Mouse (Mus musculus) cerebellum, postnatal 14 days (tissue): Measurements from ENCODE around the gene Abi1.
"Not testable (repeated sequence)": the region's sequence is repeated elsewhere in the genome, so short reads cannot be mapped to it uniquely, and the experiment has no call there.

Source experiments
- DNase-seq, 2 experiments: peaks; one replicate each; pipeline ENCODE4 v3.0.0; 2021; ENCODE audit warnings: mixed read lengths in 2 of 2

Gene Abi1

DNA sequence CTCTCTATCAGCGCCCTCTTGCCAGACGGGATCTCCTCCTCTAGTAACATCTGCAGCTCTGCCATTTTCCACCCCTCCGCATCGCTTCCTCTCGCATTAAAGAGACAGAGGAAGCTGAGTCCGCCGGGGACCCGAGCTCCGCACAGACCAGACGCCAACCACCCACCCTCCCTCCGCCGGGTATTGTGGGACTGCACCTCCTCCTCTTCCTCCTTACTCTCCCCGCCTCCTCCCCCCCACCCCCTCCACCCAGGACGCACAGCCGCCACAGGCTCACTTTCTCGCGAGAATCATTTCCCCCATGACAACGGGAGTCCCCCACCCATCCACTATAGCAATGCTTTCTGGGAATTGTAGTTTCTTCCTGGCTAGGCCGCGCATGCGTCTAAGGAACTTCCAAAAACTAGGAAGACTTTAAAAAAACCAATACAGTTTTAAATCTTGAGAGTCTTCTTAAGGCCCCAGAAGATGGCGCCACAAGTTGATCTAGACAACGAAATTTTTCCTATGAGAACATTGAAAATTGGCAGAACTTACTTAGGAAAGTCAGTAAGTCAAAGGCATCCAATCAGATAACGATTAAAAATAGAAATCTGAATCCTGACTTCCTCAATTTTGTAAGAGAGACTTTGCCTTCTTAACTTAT, at the start of gene Abi1:
Gene Abi1 (minus strand): TSS at position 241 of the 646 bp plus-strand sequence.
- DNase-seq = peak; percentile 91

- DNase-seq = no peak
Observed at GRCm38 (mm10) chr2:23084540-23084939, 44.5 kb upstream of the Abi1 start.

GRCm38 (mm10) chr2:23078588-23078987, 38.5 kb upstream of the Abi1 start:
- no peak for DNase-seq

DNA sequence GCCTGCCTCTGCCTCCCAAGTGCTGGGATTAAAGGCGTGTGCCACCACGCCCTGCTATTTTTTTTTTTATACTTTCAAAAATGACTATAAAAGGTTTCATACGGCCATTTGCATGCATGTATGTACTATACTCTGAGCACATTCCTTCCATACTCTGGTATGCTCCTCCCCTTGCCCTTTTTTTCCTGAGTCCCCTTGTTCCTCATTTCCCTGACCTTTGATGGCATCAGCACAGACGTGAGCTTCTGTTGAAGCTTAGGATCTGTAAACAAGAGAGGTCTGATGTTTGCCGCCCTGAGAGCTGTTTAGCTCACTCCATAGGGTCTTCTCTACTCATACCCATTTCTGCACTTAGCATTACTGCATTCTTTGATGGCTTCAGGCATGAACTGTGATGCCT, 37.7 kb upstream of the Abi1 start:
- no peak for DNase-seq

DNA sequence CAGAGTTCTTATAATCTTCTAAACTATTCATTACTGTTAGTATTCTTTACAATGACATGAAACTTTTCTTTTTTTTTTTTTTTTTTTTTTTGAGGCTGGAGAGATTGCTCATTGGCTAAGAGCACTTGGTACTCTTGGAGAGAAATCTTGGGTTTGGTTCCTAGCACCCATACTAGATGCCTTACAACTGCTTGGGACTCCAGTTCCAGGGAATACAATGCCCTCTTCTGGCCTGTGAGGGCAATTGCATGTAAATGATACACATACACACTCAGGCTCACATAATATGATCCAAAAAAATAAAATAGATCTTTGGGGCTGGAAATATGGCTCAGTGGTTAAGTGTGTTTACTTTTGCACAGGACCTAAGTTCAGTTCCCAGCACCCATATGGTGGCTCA, 36.7 kb upstream of the Abi1 start:
- no peak for DNase-seq

- DNase-seq = no peak
Observed at GRCm38 (mm10) chr2:23075846-23076245, 35.8 kb upstream of the Abi1 start.

- no peak for DNase-seq
Observed at GRCm38 (mm10) chr2:23071406-23071805, 31.4 kb upstream of the Abi1 start.

GRCm38 (mm10) chr2:23070491-23070890, 30.4 kb upstream of the Abi1 start:
- DNase-seq = no peak

GRCm38 (mm10) chr2:23068894-23069744, 29.1 kb upstream of the Abi1 start:
- peak; percentile 96 to 97 for DNase-seq

GRCm38 (mm10) chr2:23068370-23068737, 28.3 kb upstream of the Abi1 start:
- DNase-seq = no peak

GRCm38 (mm10) chr2:23067552-23068369, 27.7 kb upstream of the Abi1 start, which contains the start of gene Acbd5:
Acbd5 (plus strand) TSS chr2:23068167.
- DNase-seq = peak; percentile 95 to 96

DNA sequence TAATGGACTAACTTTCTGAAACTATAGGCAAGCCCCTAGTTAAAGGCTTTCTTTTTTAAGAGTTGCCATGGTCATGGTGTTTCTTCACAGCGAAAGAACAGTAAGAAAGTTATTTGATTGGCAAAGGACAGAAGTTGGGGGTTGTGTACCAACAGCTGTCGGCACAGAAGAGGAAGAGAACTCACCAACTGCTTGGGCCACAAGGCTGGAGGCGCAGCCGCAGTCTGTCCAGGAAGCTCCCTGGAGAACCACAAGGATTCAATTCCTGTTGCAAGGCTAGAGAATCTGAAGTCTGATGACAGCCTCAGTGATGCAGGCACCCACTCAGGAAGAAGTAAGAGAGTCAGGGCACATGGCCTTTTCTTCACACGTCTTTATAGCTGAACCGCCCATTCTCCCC, 12.5 kb upstream of the Abi1 start:
- DNase-seq = no peak

DNA sequence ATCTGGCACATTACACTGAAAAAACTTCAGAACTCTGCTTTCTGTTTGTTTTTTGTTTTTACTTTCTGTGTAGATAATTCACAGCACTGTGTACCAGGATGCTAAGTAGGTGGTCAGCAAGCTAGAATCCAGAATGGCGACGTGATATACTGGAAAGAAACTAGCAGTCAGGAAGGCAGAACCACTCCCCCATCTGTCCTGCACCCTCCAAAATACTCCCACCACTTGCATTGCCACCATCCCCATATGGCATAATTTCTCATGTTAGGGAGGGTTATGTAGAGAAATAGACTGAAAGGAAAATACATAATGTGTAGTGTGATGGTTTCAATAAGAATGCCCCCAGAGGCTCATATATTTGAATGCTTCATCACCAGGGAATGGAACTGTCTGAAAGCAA, 11.8 kb upstream of the Abi1 start:
- no peak for DNase-seq

GRCm38 (mm10) chr2:23048006-23048405, 8.0 kb upstream of the Abi1 start:
- no peak for DNase-seq

GRCm38 (mm10) chr2:23045703-23046102, 5.7 kb upstream of the Abi1 start:
- no peak for DNase-seq

DNA sequence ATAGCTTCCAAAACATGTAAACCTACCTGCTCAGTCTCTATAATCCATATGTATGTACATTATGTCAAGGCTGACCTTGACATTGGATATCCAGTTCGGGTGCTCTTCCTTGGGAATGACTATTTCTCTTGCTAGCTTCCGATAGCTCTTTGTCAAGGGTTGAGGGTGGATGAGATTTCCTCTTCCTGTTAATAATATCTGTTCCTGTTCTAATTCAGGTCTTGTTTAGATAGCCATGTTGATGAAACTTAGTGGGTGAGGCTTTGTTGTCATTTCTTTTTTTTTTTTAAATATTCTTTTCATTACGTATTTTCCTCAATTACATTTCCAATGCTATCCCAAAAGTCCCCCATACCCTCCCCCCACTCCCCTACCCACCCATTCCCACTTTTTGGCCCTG, 2.1 kb upstream of the Abi1 start:
- DNase-seq = no peak

GRCm38 (mm10) chr2:23041457-23041856, 1.4 kb upstream of the Abi1 start:
- DNase-seq = no peak

DNA sequence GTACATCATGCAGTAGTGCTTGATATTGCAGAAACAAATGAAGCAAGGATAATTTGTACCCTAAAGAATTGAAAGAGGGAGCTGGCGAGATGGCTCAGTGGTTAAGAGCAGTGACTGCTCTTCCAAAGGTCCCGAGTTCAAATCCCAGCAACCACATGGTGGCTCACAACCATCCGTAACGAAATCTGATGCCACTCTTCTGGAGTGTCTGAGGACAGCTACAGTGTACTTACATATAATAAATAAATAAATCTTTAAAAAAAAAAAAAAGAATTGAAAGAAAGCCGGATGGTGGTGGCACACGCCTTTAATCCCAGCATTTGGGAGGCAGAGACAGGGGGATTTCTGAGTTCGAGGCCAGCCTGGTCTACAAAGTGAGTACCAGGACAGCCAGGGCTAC, 649 bp upstream of the Abi1 start:
- DNase-seq = not testable (repeated sequence)

GRCm38 (mm10) chr2:23039082-23040000, 700 bp downstream of the Abi1 start:
- no peak for DNase-seq

DNA sequence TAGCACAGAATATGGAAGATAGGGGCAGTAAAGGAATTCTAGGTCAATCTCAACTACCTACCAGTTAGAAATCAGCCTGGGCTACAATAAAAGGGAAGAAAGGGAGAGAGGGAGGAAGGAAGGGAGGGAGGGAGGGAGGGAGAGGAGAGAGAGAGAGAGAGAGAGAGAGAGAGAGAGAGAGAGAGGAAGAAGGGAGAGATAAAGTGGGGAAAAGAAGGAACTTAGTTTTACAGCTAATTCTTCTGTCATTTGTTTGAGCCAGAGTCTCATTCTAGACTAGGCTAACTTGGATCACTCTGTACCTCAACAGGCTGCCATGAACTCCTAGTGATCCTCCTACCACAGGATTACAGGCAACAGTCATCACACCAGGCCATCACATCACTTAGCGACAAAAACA, 4.6 kb downstream of the Abi1 start:
- no peak for DNase-seq

DNA sequence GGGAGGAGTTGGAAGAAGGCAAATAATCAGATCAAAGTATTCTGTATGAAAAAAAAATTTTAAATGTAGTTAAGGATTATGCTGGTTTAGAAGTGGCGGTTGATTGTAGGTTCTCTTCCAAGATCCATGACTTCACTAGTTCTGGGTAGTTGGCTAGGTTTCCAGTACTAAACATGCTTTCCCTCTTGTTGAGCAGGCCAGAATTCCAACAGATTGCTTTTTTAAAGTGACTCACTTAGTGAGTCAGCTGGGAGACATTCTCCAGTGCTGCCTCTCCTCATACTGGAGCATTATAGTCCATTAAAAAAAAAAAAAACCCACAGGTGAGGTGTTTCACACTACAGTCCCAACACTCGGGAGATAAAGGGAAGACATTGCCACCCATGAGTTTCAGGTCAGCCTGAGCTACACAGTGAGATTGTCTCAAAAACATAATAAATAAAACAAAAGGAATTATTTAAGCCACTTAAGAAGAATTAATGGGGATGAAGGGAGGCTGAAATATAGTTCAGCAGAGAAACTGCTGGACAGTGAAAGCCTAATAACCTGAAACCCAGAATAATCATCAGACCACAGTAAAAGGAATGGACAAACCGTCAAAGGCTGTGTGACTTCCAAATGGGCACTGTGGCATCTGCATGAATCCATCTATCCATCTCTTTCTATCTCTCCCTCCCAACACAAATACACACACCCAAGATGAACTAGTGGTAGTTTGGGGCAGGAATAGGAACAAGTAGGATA, 5.2 kb downstream of the Abi1 start:
- DNase-seq = no peak

GRCm38 (mm10) chr2:23030631-23031030, 9.4 kb downstream of the Abi1 start:
- no peak for DNase-seq
